Mouse (Mus musculus): ENCODE measurements around the gene Ctsh.

DNA sequence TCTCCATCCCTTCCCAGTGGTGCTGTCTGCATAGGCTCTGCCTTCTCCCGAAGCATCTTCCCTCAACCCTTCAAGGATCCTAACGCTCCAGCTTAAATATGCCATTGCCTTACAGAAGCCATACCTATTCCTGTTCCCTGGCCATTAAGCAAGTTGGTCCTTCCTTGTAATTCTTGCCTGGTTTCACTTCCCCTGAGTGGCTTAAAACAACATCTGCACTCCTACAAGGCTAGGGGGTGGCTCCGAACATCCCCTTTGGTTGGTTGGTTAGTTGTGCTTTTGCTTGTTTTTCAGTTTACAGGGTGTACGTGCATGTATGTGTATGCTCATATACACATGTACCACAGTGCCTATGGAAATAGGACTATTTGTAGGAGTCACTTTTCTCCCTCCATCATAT, 32.5 kb upstream of the Ctsh start:
- TF ChIP-seq CTCF (IDR thresholded peaks at IDR 0.05; ENCODE audit: control insufficient read depth, insufficient read depth, low read length) (no peak), POLR2A (IDR thresholded peaks at IDR 0.05; ENCODE audit: borderline replicate concordance, control insufficient read depth, low read depth, low read length) (no peak)
